8 mouse cellular contexts compared by ENCODE assay signal in genomic region chr17:46636831-46637523, GRCm38 (mm10). TPM values are rescaled to one million over a fixed set of nuclear protein-coding genes. Genes with fewer than 3 reads are reported as not detected.
DNase-seq lines count a peak whose midpoint lies in the region; ATAC-seq and TF ChIP-seq lines count a peak whose summit lies in the region.

No protein-coding gene starts in this region.

- WGBS in embryonic facial prominence, embryonic 13.5 days: 14% methylated on average over 15 of the region's 15 CpGs
- 22% methylated on average over 15 of the region's 15 CpGs for WGBS in heart, postnatal 0 days
- WGBS in liver, postnatal 0 days (ENCODE audit: insufficient replicate concordance): 24% methylated on average over 15 of the region's 15 CpGs
- WGBS in neural tube, embryonic 13.5 days: 14% methylated on average over 15 of the region's 15 CpGs

- peaks cover 51% of the 10 kb centered on the region for H3K36me3 ChIP-seq in embryonic facial prominence, embryonic 13.5 days
- H3K36me3 ChIP-seq in heart, postnatal 0 days (replicated peaks; ENCODE audit: control insufficient read depth, insufficient read depth, low read length): peaks cover 55% of the 10 kb centered on the region
- peaks cover 28% of the 10 kb centered on the region for H3K36me3 ChIP-seq in liver, postnatal 0 days (replicated peaks; ENCODE audit: insufficient read depth, low read length)
- peaks cover 76% of the 10 kb centered on the region for H3K36me3 ChIP-seq in neural tube, embryonic 13.5 days

- peak; percentile 21; the same call in 1 of the 2 replicates for ATAC-seq in embryonic facial prominence, embryonic 13.5 days (ENCODE audit: insufficient number of reproducible peaks, insufficient read depth, low FRiP score, low TSS enrichment, low read depth)
- ATAC-seq in heart, postnatal 0 days (ENCODE audit: insufficient read depth, low read depth): peak; percentile 49
- peak; percentile 45; the same call in 1 of the 2 replicates for ATAC-seq in liver, postnatal 0 days
- ATAC-seq in neural tube, embryonic 13.5 days (ENCODE audit: low read depth): no peak; the same call in 1 of the 2 replicates

- H3K9ac ChIP-seq in embryonic facial prominence, embryonic 13.5 days: peak overlapping the region; percentile 41
- H3K9ac ChIP-seq in heart, postnatal 0 days (replicated peaks; ENCODE audit: low read depth, low read length): no peak overlapping the region
- H3K9ac ChIP-seq in liver, postnatal 0 days (replicated peaks): no peak overlapping the region
- peak overlapping the region; percentile 42 for H3K9ac ChIP-seq in neural tube, embryonic 13.5 days

- no peaks in the 10 kb centered on the region for H3K27me3 ChIP-seq in embryonic facial prominence, embryonic 13.5 days
- H3K27me3 ChIP-seq in heart, postnatal 0 days (ENCODE audit: control insufficient read depth, insufficient read depth, low read length): no peaks in the 10 kb centered on the region
- no peaks in the 10 kb centered on the region for H3K27me3 ChIP-seq in liver, postnatal 0 days (ENCODE audit: insufficient read depth, low read length)
- H3K27me3 ChIP-seq in neural tube, embryonic 13.5 days: no peaks in the 10 kb centered on the region

- TF ChIP-seq EP300 in heart, postnatal 0 days (IDR thresholded peaks at IDR 0.05; ENCODE audit: low read depth): no peak
- no peak for TF ChIP-seq EP300 in liver, postnatal 0 days (IDR thresholded peaks at IDR 0.05; ENCODE audit: low read depth)

- peak overlapping the region; percentile 49 for H3K4me2 ChIP-seq in embryonic facial prominence, embryonic 13.5 days
- H3K4me2 ChIP-seq in heart, postnatal 0 days (ENCODE audit: low read depth, low read length): peak overlapping the region; percentile 35; the same call in 1 of the 2 replicates
- H3K4me2 ChIP-seq in liver, postnatal 0 days (ENCODE audit: low read depth, low read length): peak overlapping the region; percentile 23; the same call in 1 of the 2 replicates
- peak overlapping the region; percentile 39 for H3K4me2 ChIP-seq in neural tube, embryonic 13.5 days

- peaks cover 10% of the 10 kb centered on the region for H3K4me1 ChIP-seq in embryonic facial prominence, embryonic 13.5 days
- no peaks in the 10 kb centered on the region for H3K4me1 ChIP-seq in heart, postnatal 0 days (ENCODE audit: control insufficient read depth, insufficient read depth)
- no peaks in the 10 kb centered on the region for H3K4me1 ChIP-seq in liver, postnatal 0 days (ENCODE audit: insufficient read depth)
- H3K4me1 ChIP-seq in neural tube, embryonic 13.5 days (replicated peaks): peaks cover 5% of the 10 kb centered on the region

- no peak overlapping the region for H3K27ac ChIP-seq in embryonic facial prominence, embryonic 13.5 days
- H3K27ac ChIP-seq in heart, postnatal 0 days (ENCODE audit: low read depth): no peak overlapping the region
- no peak overlapping the region for H3K27ac ChIP-seq in liver, postnatal 0 days (ENCODE audit: low read depth)
- H3K27ac ChIP-seq in neural tube, embryonic 13.5 days (replicated peaks): 0 out of 2 replicates have a peak overlapping the region, but pooled peaks have one; percentile 24

- peak; percentile 75 for TF ChIP-seq CTCF in heart, postnatal 0 days (IDR thresholded peaks at IDR 0.05; ENCODE audit: low read depth)
- TF ChIP-seq CTCF in liver, postnatal 0 days (IDR thresholded peaks at IDR 0.05; ENCODE audit: low read depth): peak; percentile 73

- H3K4me3 ChIP-seq in embryonic facial prominence, embryonic 13.5 days: peak overlapping the region; percentile 17
- no peak overlapping the region for H3K4me3 ChIP-seq in heart, postnatal 0 days (ENCODE audit: low read depth, low read length)
- no peak overlapping the region for H3K4me3 ChIP-seq in liver, postnatal 0 days (ENCODE audit: low read depth, low read length)
- H3K4me3 ChIP-seq in neural tube, embryonic 13.5 days: no peak overlapping the region

- no peaks in the 10 kb centered on the region for H3K9me3 ChIP-seq in embryonic facial prominence, embryonic 13.5 days
- H3K9me3 ChIP-seq in heart, postnatal 0 days (replicated peaks; ENCODE audit: control insufficient read depth, low read length): no peaks in the 10 kb centered on the region
- H3K9me3 ChIP-seq in liver, postnatal 0 days (ENCODE audit: low read length): no peaks in the 10 kb centered on the region
- no peaks in the 10 kb centered on the region for H3K9me3 ChIP-seq in neural tube, embryonic 13.5 days

- peak; percentile 54 for DNase-seq in adrenal gland, adult 2 months
- DNase-seq in adrenal gland, postnatal 25 days: no peak
- peak; percentile 75 for DNase-seq in adrenal gland, postnatal 10 days
- DNase-seq in heart, postnatal 0 days (ENCODE audit: low spot score): peak; percentile 77
- DNase-seq in kidney, postnatal 14 days: peak; percentile 83
- peak; percentile 53 for DNase-seq in liver, postnatal 0 days

RNA-seq across cellular contexts. Expression of gene Ptk7, which starts 7.7 kb away (rescaled TPM):
- 1 to 10 TPM; 4.6 to 8.0 TPM for total RNA-seq in adrenal gland, adult 2 months (2021)
- 8.6 and 9.2 TPM in 2 replicates for polyA plus RNA-seq in adrenal gland, adult 2 months (2012; rRNA removed)
- 8.0 and 16.8 TPM in 2 replicates for total RNA-seq in adrenal gland, postnatal 25 days (2021)
- 10 to 100 TPM; 19.6 to 21.4 TPM for total RNA-seq in adrenal gland, postnatal 10 days (2021)
- polyA plus RNA-seq in embryonic facial prominence, embryonic 13.5 days (2015; fragmentation: Nextera tagmentation; extraction: Ambion mirVana): 148 and 149 TPM in 2 replicates
- 57.9 and 70.4 TPM in 2 replicates for total RNA-seq in heart, postnatal 0 days (2014; rRNA removed; ENCODE audit: low replicate concordance)
- polyA plus RNA-seq in heart, postnatal 0 days (2015; fragmentation: Nextera tagmentation; extraction: Ambion mirVana): 16.9 and 17.2 TPM in 2 replicates
- 3.0 and 3.5 TPM in 2 replicates for polyA plus RNA-seq in liver, postnatal 0 days (2015; fragmentation: Nextera tagmentation; extraction: Ambion mirVana)
- polyA plus RNA-seq in neural tube, embryonic 13.5 days (2015; fragmentation: Nextera tagmentation; extraction: Ambion mirVana): 38.7 and 41.3 TPM in 2 replicates

RNA-seq across cellular contexts. Expression of gene Klc4, which starts 8.8 kb away (rescaled TPM):
- total RNA-seq in adrenal gland, adult 2 months (2021): 10 to 100 TPM; 40.9 to 43.1 TPM
- polyA plus RNA-seq in adrenal gland, adult 2 months (2012; rRNA removed): 25.7 and 29.7 TPM in 2 replicates
- 38.4 and 49.7 TPM in 2 replicates for total RNA-seq in adrenal gland, postnatal 25 days (2021)
- total RNA-seq in adrenal gland, postnatal 10 days (2021): 10 to 100 TPM; 31.9 to 34.9 TPM
- polyA plus RNA-seq in embryonic facial prominence, embryonic 13.5 days (2015; fragmentation: Nextera tagmentation; extraction: Ambion mirVana): 21.8 and 26.3 TPM in 2 replicates
- 26.2 and 29.0 TPM in 2 replicates for total RNA-seq in heart, postnatal 0 days (2014; rRNA removed; ENCODE audit: low replicate concordance)
- polyA plus RNA-seq in heart, postnatal 0 days (2015; fragmentation: Nextera tagmentation; extraction: Ambion mirVana): 25.1 and 28.8 TPM in 2 replicates
- 10.7 and 12.6 TPM in 2 replicates for polyA plus RNA-seq in liver, postnatal 0 days (2015; fragmentation: Nextera tagmentation; extraction: Ambion mirVana)
- polyA plus RNA-seq in neural tube, embryonic 13.5 days (2015; fragmentation: Nextera tagmentation; extraction: Ambion mirVana): 41.8 and 45.3 TPM in 2 replicates

RNA-seq across cellular contexts. Expression of gene Mrpl2, which starts 9.1 kb away (rescaled TPM):
- 100 to 1,000 TPM in 1 of 2 experiments, 10 to 100 TPM in 1; 82.9 to 113 TPM for total RNA-seq in adrenal gland, adult 2 months (2021)
- polyA plus RNA-seq in adrenal gland, adult 2 months (2012; rRNA removed): 343 and 456 TPM in 2 replicates
- total RNA-seq in adrenal gland, postnatal 25 days (2021): 96.4 and 119 TPM in 2 replicates
- total RNA-seq in adrenal gland, postnatal 10 days (2021): 100 to 1,000 TPM; 142 to 147 TPM
- 92.7 and 95.4 TPM in 2 replicates for polyA plus RNA-seq in embryonic facial prominence, embryonic 13.5 days (2015; fragmentation: Nextera tagmentation; extraction: Ambion mirVana)
- total RNA-seq in heart, postnatal 0 days (2014; rRNA removed; ENCODE audit: low replicate concordance): 96.7 and 116 TPM in 2 replicates
- polyA plus RNA-seq in heart, postnatal 0 days (2015; fragmentation: Nextera tagmentation; extraction: Ambion mirVana): 152 and 158 TPM in 2 replicates
- 75.2 and 79.3 TPM in 2 replicates for polyA plus RNA-seq in liver, postnatal 0 days (2015; fragmentation: Nextera tagmentation; extraction: Ambion mirVana)
- polyA plus RNA-seq in neural tube, embryonic 13.5 days (2015; fragmentation: Nextera tagmentation; extraction: Ambion mirVana): 63.2 and 70.1 TPM in 2 replicates

RNA-seq across cellular contexts. Expression of gene Cul7, which starts 13.2 kb away (rescaled TPM):
- total RNA-seq in adrenal gland, adult 2 months (2021): 10 to 100 TPM; 28.6 to 36.3 TPM
- polyA plus RNA-seq in adrenal gland, adult 2 months (2012; rRNA removed): 52.6 and 53.3 TPM in 2 replicates
- total RNA-seq in adrenal gland, postnatal 25 days (2021): 41.3 and 51.4 TPM in 2 replicates
- total RNA-seq in adrenal gland, postnatal 10 days (2021): 10 to 100 TPM; 48.5 to 61.7 TPM
- polyA plus RNA-seq in embryonic facial prominence, embryonic 13.5 days (2015; fragmentation: Nextera tagmentation; extraction: Ambion mirVana): 57.4 and 64.1 TPM in 2 replicates
- total RNA-seq in heart, postnatal 0 days (2014; rRNA removed; ENCODE audit: low replicate concordance): 92.7 and 95.5 TPM in 2 replicates
- 18.6 and 20.6 TPM in 2 replicates for polyA plus RNA-seq in heart, postnatal 0 days (2015; fragmentation: Nextera tagmentation; extraction: Ambion mirVana)
- 5.2 and 6.2 TPM in 2 replicates for polyA plus RNA-seq in liver, postnatal 0 days (2015; fragmentation: Nextera tagmentation; extraction: Ambion mirVana)
- polyA plus RNA-seq in neural tube, embryonic 13.5 days (2015; fragmentation: Nextera tagmentation; extraction: Ambion mirVana): 40.0 and 41.7 TPM in 2 replicates

RNA-seq across cellular contexts. Expression of gene Rrp36, which starts 37.2 kb away (rescaled TPM):
- 10 to 100 TPM; 24.2 to 28.5 TPM for total RNA-seq in adrenal gland, adult 2 months (2021)
- polyA plus RNA-seq in adrenal gland, adult 2 months (2012; rRNA removed): 21.7 and 23.8 TPM in 2 replicates
- 26.8 and 33.4 TPM in 2 replicates for total RNA-seq in adrenal gland, postnatal 25 days (2021)
- total RNA-seq in adrenal gland, postnatal 10 days (2021): 10 to 100 TPM; 24.0 to 27.1 TPM
- polyA plus RNA-seq in embryonic facial prominence, embryonic 13.5 days (2015; fragmentation: Nextera tagmentation; extraction: Ambion mirVana): 72.3 and 75.6 TPM in 2 replicates
- 15.5 and 18.8 TPM in 2 replicates for total RNA-seq in heart, postnatal 0 days (2014; rRNA removed; ENCODE audit: low replicate concordance)
- polyA plus RNA-seq in heart, postnatal 0 days (2015; fragmentation: Nextera tagmentation; extraction: Ambion mirVana): 26.6 and 29.7 TPM in 2 replicates
- 28.1 and 28.2 TPM in 2 replicates for polyA plus RNA-seq in liver, postnatal 0 days (2015; fragmentation: Nextera tagmentation; extraction: Ambion mirVana)
- 47.7 and 53.5 TPM in 2 replicates for polyA plus RNA-seq in neural tube, embryonic 13.5 days (2015; fragmentation: Nextera tagmentation; extraction: Ambion mirVana)

Comparison
In these comparisons a context has a peak if more than half of its experiments do, and no peak if none do; other contexts are left out.
1. H3K9ac ChIP-seq: peak in embryonic facial prominence, embryonic 13.5 days (single experiment) and neural tube, embryonic 13.5 days (single experiment); none in heart, postnatal 0 days (single experiment) and liver, postnatal 0 days (single experiment).
2. Peak in every context shown above with its lines, with median percentiles within 50 percentile points of each other: H3K4me2 ChIP-seq.